9 mouse cellular contexts compared by ENCODE assay signal in the genomic region with DNA sequence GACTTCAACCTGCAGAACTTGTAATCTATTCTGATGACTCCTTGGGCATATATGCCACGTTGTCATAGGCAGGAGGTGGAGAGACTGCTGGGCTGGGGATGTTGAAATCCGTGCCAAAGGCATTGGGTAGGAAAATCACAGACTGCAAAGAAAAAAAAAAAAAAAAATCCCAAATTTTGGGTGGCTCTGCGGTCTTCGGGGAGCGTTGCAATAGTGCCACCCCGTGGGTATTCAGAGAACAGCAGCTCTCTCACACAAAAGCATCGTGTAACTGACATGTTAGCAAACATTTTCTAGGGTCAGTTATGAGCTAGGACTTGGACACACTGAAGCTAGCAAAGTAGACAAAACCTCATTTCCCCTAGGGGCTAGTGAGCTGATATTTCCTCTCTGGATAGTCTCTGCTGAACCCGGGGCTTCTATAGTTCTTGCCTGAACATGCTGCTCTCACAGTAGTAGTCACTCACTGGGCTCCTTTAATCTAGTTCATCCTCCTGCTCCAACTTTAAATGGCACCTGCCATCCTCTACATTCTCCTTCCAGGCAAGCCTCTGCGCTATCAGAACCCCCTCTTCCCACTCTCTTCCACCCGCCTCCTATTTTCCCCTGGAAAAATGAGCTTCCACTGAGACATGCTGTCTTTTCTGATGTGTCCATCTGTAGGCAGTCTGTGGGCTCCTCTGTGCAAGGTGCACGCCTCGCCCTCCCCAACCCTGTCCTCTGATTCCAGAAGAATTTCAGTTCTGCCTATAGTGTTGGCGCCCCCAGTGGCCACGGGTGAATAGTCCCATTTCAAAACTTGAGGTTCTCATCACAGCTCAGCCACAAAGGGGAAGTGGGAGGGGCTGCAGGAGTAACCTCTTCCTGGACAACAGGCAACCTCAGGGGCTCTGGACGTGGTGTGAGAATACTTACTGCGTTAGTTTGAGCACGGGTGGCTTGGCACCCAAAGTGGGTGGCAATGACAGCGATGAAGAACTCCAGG. TPM values are rescaled to one million over a fixed set of nuclear protein-coding genes. Genes with fewer than 3 reads are reported as not detected.
A peak's percentile ranks its signal among the peaks of the same experiment; 100 is the strongest.
DNase-seq lines count a peak whose midpoint lies in the region; ATAC-seq and TF ChIP-seq lines count a peak whose summit lies in the region.
"Had no signal": no experiment of that assay in that cellular context is flagged by ENCODE, and none has a peak within 500 bp of the region (broad histone marks: within the 10 kb centered on the region; RNA-seq: fewer than 3 reads in every experiment).

No protein-coding gene starts in this region.

- no peaks in the 10 kb centered on the region for H3K9me3 ChIP-seq in CH12.LX (replicated peaks; ENCODE audit: low read length)
- H3K9me3 ChIP-seq in forebrain, embryonic 14.5 days (replicated peaks; ENCODE audit: control insufficient read depth, low read length): no peaks in the 10 kb centered on the region
- H3K9me3 ChIP-seq in liver, embryonic 15.5 days (replicated peaks): no peaks in the 10 kb centered on the region
- no peaks in the 10 kb centered on the region for H3K9me3 ChIP-seq in stomach, embryonic 15.5 days

- 9% methylated on average over 18 of the region's 18 CpGs for WGBS in forebrain, embryonic 14.5 days
- WGBS in liver, embryonic 15.5 days (ENCODE audit: insufficient replicate concordance): 6% methylated on average over 18 of the region's 18 CpGs
- WGBS in stomach, embryonic 15.5 days: 12% methylated on average over 18 of the region's 18 CpGs

- peak; percentile 95 for DNase-seq in CH12.LX (ENCODE audit: extremely low read depth)
- peak; percentile 40 for DNase-seq in c-Kit-positive CD71-positive TER-119-positive erythroid progenitor cells, embryonic 14.5 days (ENCODE audit: low spot score)
- DNase-seq in forebrain, embryonic 14.5 days (ENCODE audit: low spot score): peak; percentile 69
- DNase-seq in heart, postnatal 10 days: peak; percentile 83 to 91
- DNase-seq in kidney, postnatal 36 days: peak; percentile 73 to 90
- DNase-seq in neural tube, embryonic 10.5 days (ENCODE audit: extremely low spot score, low spot score): peak; percentile 71

- ATAC-seq in forebrain, embryonic 14.5 days: peak; percentile 70
- peak; percentile 44 for ATAC-seq in liver, embryonic 15.5 days (ENCODE audit: insufficient read depth)
- ATAC-seq in stomach, embryonic 15.5 days (ENCODE audit: insufficient read depth, low FRiP score, low read depth): no peak

- H3K4me3 ChIP-seq in CH12.LX (replicated peaks in 1 of 3; ENCODE audit: low read depth in 2 of 3, low read length in 2 of 3, poor library complexity in 1 of 3): peak overlapping the region; percentile 53 to 73 (median 54)
- H3K4me3 ChIP-seq in forebrain, embryonic 14.5 days (ENCODE audit: low read depth, low read length): no peak overlapping the region
- no peak overlapping the region for H3K4me3 ChIP-seq in liver, embryonic 15.5 days (replicated peaks)
- no peak overlapping the region for H3K4me3 ChIP-seq in stomach, embryonic 15.5 days (replicated peaks)
- H3K4me3 ChIP-seq: erythroblast, embryonic 14.5 days had no signal

- peak; percentile 81 for TF ChIP-seq RAD21 in CH12.LX (IDR thresholded peaks at IDR 0.05; ENCODE audit: low read depth, low read length)

- in situ Hi-C loops in CH12.LX (cut with MboI; ENCODE audit: low pct_ligation_motif_present, low pct_unique_long_range_greater_than_20kb, low sequenced_read_pairs): no loop called here

- H3K27ac ChIP-seq in CH12.LX (ENCODE audit: insufficient read depth, low read depth): no peak overlapping the region
- H3K27ac ChIP-seq in forebrain, embryonic 14.5 days (ENCODE audit: low read depth, low read length): no peak overlapping the region
- H3K27ac ChIP-seq in liver, embryonic 15.5 days (replicated peaks): no peak overlapping the region
- no peak overlapping the region for H3K27ac ChIP-seq in stomach, embryonic 15.5 days

- H3K4me1 ChIP-seq in CH12.LX (ENCODE audit: control insufficient read depth in 1 of 2, insufficient read depth in 2 of 2): peaks cover 4 to 20% of the 10 kb centered on the region in 2 experiments
- no peaks in the 10 kb centered on the region for H3K4me1 ChIP-seq in forebrain, embryonic 14.5 days (ENCODE audit: control insufficient read depth, insufficient read depth, low read length)
- H3K4me1 ChIP-seq in liver, embryonic 15.5 days (replicated peaks): peaks cover 7% of the 10 kb centered on the region
- H3K4me1 ChIP-seq in stomach, embryonic 15.5 days: 0 out of 2 replicates have a peak, but pooled peaks cover 6% of the 10 kb centered on the region

- H3K4me2 ChIP-seq in CH12.LX (ENCODE audit: insufficient read depth, low read depth, poor library complexity, severe bottlenecking): peak overlapping the region; percentile 100
- peak overlapping the region; percentile 28; the same call in 1 of the 2 replicates for H3K4me2 ChIP-seq in forebrain, embryonic 14.5 days (ENCODE audit: low read length)
- peak overlapping the region; percentile 46 for H3K4me2 ChIP-seq in liver, embryonic 15.5 days
- peak overlapping the region; percentile 23 for H3K4me2 ChIP-seq in stomach, embryonic 15.5 days

- peak overlapping the region; percentile 44; the same call in 1 of the 2 replicates for H3K9ac ChIP-seq in CH12.LX (ENCODE audit: insufficient read depth, low read depth)
- H3K9ac ChIP-seq in forebrain, embryonic 14.5 days (ENCODE audit: low read length): no peak overlapping the region
- H3K9ac ChIP-seq in liver, embryonic 15.5 days: no peak overlapping the region
- no peak overlapping the region for H3K9ac ChIP-seq in stomach, embryonic 15.5 days

- no peak; the same call in 1 of the 2 replicates for TF ChIP-seq EP300 in CH12.LX (IDR thresholded peaks at IDR 0.05; ENCODE audit: low read length)

- TF ChIP-seq CTCF in CH12.LX (conservative IDR thresholded peaks at IDR 0.05 in 1 of 2, IDR thresholded peaks at IDR 0.05 in 1 of 2; ENCODE audit: low read depth in 2 of 2, low read length in 2 of 2): peak; percentile 85 to 87

- intact Hi-C loops in heart, postnatal 10 days (cut with DNase I): loop anchor here (1.0 to 5.0 kb wide), 2 partner anchors 267 to 314 kb away; no protein-coding TSS in a partner anchor

- dilution Hi-C loops in CH12.LX (cut with MboI; ENCODE audit: extremely low pct_ligation_motif_present, extremely low pct_unique_long_range_greater_than_20kb, low sequenced_read_pairs): no loop called here

- H3K79me2 ChIP-seq in CH12.LX (replicated peaks; ENCODE audit: control insufficient read depth, extremely low read depth, insufficient read depth, poor library complexity, severe bottlenecking): no peaks in the 10 kb centered on the region

- H3K27me3 ChIP-seq in CH12.LX (replicated peaks): peaks cover 5% of the 10 kb centered on the region
- H3K27me3 ChIP-seq in forebrain, embryonic 14.5 days (replicated peaks; ENCODE audit: control insufficient read depth, insufficient read depth, low read length): no peaks in the 10 kb centered on the region
- H3K27me3 ChIP-seq in liver, embryonic 15.5 days: no peaks in the 10 kb centered on the region
- no peaks in the 10 kb centered on the region for H3K27me3 ChIP-seq in stomach, embryonic 15.5 days (replicated peaks)

- peak; percentile 68 for TF ChIP-seq POLR2A in CH12.LX (IDR thresholded peaks at IDR 0.05; ENCODE audit: low read depth, low read length)

- no peaks in the 10 kb centered on the region for H3K36me3 ChIP-seq in CH12.LX (replicated peaks in 1 of 2; ENCODE audit: control insufficient read depth in 1 of 2, insufficient read depth in 1 of 2, low read length in 1 of 2)
- no peaks in the 10 kb centered on the region for H3K36me3 ChIP-seq in forebrain, embryonic 14.5 days (ENCODE audit: control insufficient read depth, insufficient read depth, low read length)
- H3K36me3 ChIP-seq in liver, embryonic 15.5 days (replicated peaks): no peaks in the 10 kb centered on the region
- H3K36me3 ChIP-seq in stomach, embryonic 15.5 days: no peaks in the 10 kb centered on the region

RNA-seq across cellular contexts. Expression of a gene that starts 5.0 kb away (rescaled TPM):
- total RNA-seq in CH12.LX (2012; rRNA removed): not detected in 2 replicates
- total RNA-seq in CH12.LX (2014; rRNA removed): not detected in 2 replicates
- not detected in 2 replicates for polyA plus RNA-seq in CH12.LX (2012; ENCODE audit: insufficient read length, low read depth)
- polyA plus RNA-seq in forebrain, embryonic 14.5 days (2014; fragmentation: Nextera tagmentation; extraction: Ambion mirVana): not detected in 2 replicates
- not detected for total RNA-seq in heart, postnatal 10 days (2021)
- not detected in 2 replicates for polyA plus RNA-seq in liver, embryonic 15.5 days (2015; fragmentation: Nextera tagmentation; extraction: Ambion mirVana)
- 6.4 and 7.0 TPM in 2 replicates for polyA plus RNA-seq in stomach, embryonic 15.5 days (2015; fragmentation: Nextera tagmentation; extraction: Ambion mirVana)
- polyA plus RNA-seq: erythroblast, embryonic 14.5 days had no signal

RNA-seq across cellular contexts. Expression of a gene that starts 13.6 kb away (rescaled TPM):
- not detected in 2 replicates for total RNA-seq in CH12.LX (2012; rRNA removed)
- total RNA-seq in CH12.LX (2014; rRNA removed): not detected in 2 replicates
- 0.37 TPM in 1 of 2 replicates, not detected in the other for polyA plus RNA-seq in CH12.LX (2012; ENCODE audit: insufficient read length, low read depth)
- polyA plus RNA-seq in forebrain, embryonic 14.5 days (2014; fragmentation: Nextera tagmentation; extraction: Ambion mirVana): 0.25 TPM in 1 of 2 replicates, not detected in the other
- not detected for total RNA-seq in heart, postnatal 10 days (2021)
- not detected in 2 replicates for polyA plus RNA-seq in liver, embryonic 15.5 days (2015; fragmentation: Nextera tagmentation; extraction: Ambion mirVana)
- polyA plus RNA-seq in stomach, embryonic 15.5 days (2015; fragmentation: Nextera tagmentation; extraction: Ambion mirVana): 0.10 TPM in 1 of 2 replicates, not detected in the other
- polyA plus RNA-seq: erythroblast, embryonic 14.5 days had no signal

RNA-seq across cellular contexts. Expression of a gene that starts 30.4 kb away (rescaled TPM):
- total RNA-seq in CH12.LX (2012; rRNA removed) (10.8 and 18.6 TPM in 2 replicates), CH12.LX (2014; rRNA removed) (8.5 and 9.5 TPM in 2 replicates)
- polyA plus RNA-seq in CH12.LX (2012; ENCODE audit: insufficient read length, low read depth): 36.8 and 44.8 TPM in 2 replicates
- 12.1 and 15.0 TPM in 2 replicates for polyA plus RNA-seq in forebrain, embryonic 14.5 days (2014; fragmentation: Nextera tagmentation; extraction: Ambion mirVana)
- total RNA-seq in heart, postnatal 10 days (2021): 1 to 10 TPM; 7.5 to 7.9 TPM
- polyA plus RNA-seq in liver, embryonic 15.5 days (2015; fragmentation: Nextera tagmentation; extraction: Ambion mirVana): 11.6 and 13.7 TPM in 2 replicates
- polyA plus RNA-seq in stomach, embryonic 15.5 days (2015; fragmentation: Nextera tagmentation; extraction: Ambion mirVana): 26.1 and 27.9 TPM in 2 replicates

RNA-seq across cellular contexts. Expression of a gene that starts 38.4 kb away (rescaled TPM):
- total RNA-seq in CH12.LX (2012; rRNA removed) (not detected in 2 replicates), CH12.LX (2014; rRNA removed) (not detected in 2 replicates)
- not detected in 2 replicates for polyA plus RNA-seq in CH12.LX (2012; ENCODE audit: insufficient read length, low read depth)
- not detected in 2 replicates for polyA plus RNA-seq in forebrain, embryonic 14.5 days (2014; fragmentation: Nextera tagmentation; extraction: Ambion mirVana)
- total RNA-seq in heart, postnatal 10 days (2021): not detected
- 0.08 TPM in 1 of 2 replicates, not detected in the other for polyA plus RNA-seq in liver, embryonic 15.5 days (2015; fragmentation: Nextera tagmentation; extraction: Ambion mirVana)
- 5.9 and 10.6 TPM in 2 replicates for polyA plus RNA-seq in stomach, embryonic 15.5 days (2015; fragmentation: Nextera tagmentation; extraction: Ambion mirVana)
- polyA plus RNA-seq: erythroblast, embryonic 14.5 days had no signal

RNA-seq across cellular contexts. Expression of a gene that starts 42.5 kb away (rescaled TPM):
- 0.13 and 0.17 TPM in 2 replicates for total RNA-seq in CH12.LX (2012; rRNA removed)
- total RNA-seq in CH12.LX (2014; rRNA removed): not detected in 2 replicates
- not detected in 2 replicates for polyA plus RNA-seq in CH12.LX (2012; ENCODE audit: insufficient read length, low read depth)
- 0.16 and 0.18 TPM in 2 replicates for polyA plus RNA-seq in forebrain, embryonic 14.5 days (2014; fragmentation: Nextera tagmentation; extraction: Ambion mirVana)
- total RNA-seq in heart, postnatal 10 days (2021): under 1 TPM; 0.15 to 0.22 TPM
- not detected in 2 replicates for polyA plus RNA-seq in liver, embryonic 15.5 days (2015; fragmentation: Nextera tagmentation; extraction: Ambion mirVana)
- polyA plus RNA-seq in stomach, embryonic 15.5 days (2015; fragmentation: Nextera tagmentation; extraction: Ambion mirVana): 0.08 TPM in 1 of 2 replicates, not detected in the other
- polyA plus RNA-seq: erythroblast, embryonic 14.5 days had no signal

Comparison
In these comparisons a context has a peak if more than half of its experiments do, and no peak if none do; other contexts are left out.
1. DNase-seq: peak in every context shown above with its lines; median percentile 95 in CH12.LX; 87 in heart, postnatal 10 days; 82 in kidney, postnatal 36 days; 71 in neural tube, embryonic 10.5 days; 69 in forebrain, embryonic 14.5 days; 40 in c-Kit-positive CD71-positive TER-119-positive erythroid progenitor cells, embryonic 14.5 days.
2. H3K4me2 ChIP-seq: peak in every context shown above with its lines; median percentile 100 in CH12.LX; 46 in liver, embryonic 15.5 days; 28 in forebrain, embryonic 14.5 days; 23 in stomach, embryonic 15.5 days.
3. H3K4me3 ChIP-seq: peak in CH12.LX (3 of 3); none in forebrain, embryonic 14.5 days (single experiment), liver, embryonic 15.5 days (single experiment) and stomach, embryonic 15.5 days (single experiment).